Mouse (Mus musculus) frontal cortex, postnatal 25 days (tissue): ENCODE measurements around the gene Hey2.

ENCODE experiments used
- DNase-seq, 2 experiments: peaks; one replicate each; pipeline ENCODE4 v3.0.0; 2022; ENCODE audit warnings: low spot score in 2 of 2

The Hey2 gene

GRCm38 (mm10) chr10:30791016-30791415 is 51.6 kb downstream of the Hey2 start:
- DNase-seq, result no peak

- no peak for DNase-seq
Observed at GRCm38 (mm10) chr10:30789521-30789920, 53.1 kb downstream of the Hey2 start.

- no peak for DNase-seq
Observed at GRCm38 (mm10) chr10:30788340-30788721, 54.3 kb downstream of the Hey2 start.

- DNase-seq, result no peak
Observed at GRCm38 (mm10) chr10:30787684-30788339, 54.8 kb downstream of the Hey2 start.

- no peak for DNase-seq
Observed at GRCm38 (mm10) chr10:30786103-30786754, 56.4 kb downstream of the Hey2 start.
